Mouse (Mus musculus) bone marrow, adult 2 months (tissue): Measurements from ENCODE around the gene 1700025G04Rik.

ENCODE experiments used
- CTCF ChIP-seq: fragments of 200-500 bp; IDR thresholded peaks from 2 replicates; pipeline ENCODE4 v1.5.1; 2011; ENCODE audit warnings: low read length, control low read depth; ENCODE audit not compliant: control insufficient read depth, insufficient read depth
- POLR2A ChIP-seq: fragments of 200-500 bp; IDR thresholded peaks from 2 replicates; pipeline ENCODE4 v1.6.1; 2011; ENCODE audit warnings: low read depth, mild to moderate bottlenecking, control low read depth, low read length, borderline replicate concordance; ENCODE audit not compliant: control insufficient read depth

- TF ChIP-seq CTCF = no peak
- no peak for TF ChIP-seq POLR2A
These were observed 145.3 kb downstream of the 1700025G04Rik start for GRCm38 (mm10) chr1:151944457-151945223.
